Mouse (Mus musculus): Measurements from ENCODE around the gene Grin1. TPM values are rescaled to one million over a fixed set of nuclear protein-coding genes. Genes with fewer than 3 reads are reported as not detected.
A peak's percentile ranks its signal among the peaks of the same experiment; 100 is the strongest.

The Grin1 gene
- 100 to 1,000 TPM; 477 to 493 TPM for total RNA-seq (2021)
- long read RNA-seq, experiment 1, full-length matches to known transcripts: 324 of 520 reads
- long read RNA-seq, experiment 1, partial matches to known transcripts: 73 of 520 reads
- long read RNA-seq, experiment 1, other reads (novel, unspliced or antisense): 123 of 520 reads
- long read RNA-seq, experiment 2, full-length matches to known transcripts: 273 of 456 reads
- long read RNA-seq, experiment 2, partial matches to known transcripts: 63 of 456 reads
- long read RNA-seq, experiment 2, other reads (novel, unspliced or antisense): 120 of 456 reads

DNA sequence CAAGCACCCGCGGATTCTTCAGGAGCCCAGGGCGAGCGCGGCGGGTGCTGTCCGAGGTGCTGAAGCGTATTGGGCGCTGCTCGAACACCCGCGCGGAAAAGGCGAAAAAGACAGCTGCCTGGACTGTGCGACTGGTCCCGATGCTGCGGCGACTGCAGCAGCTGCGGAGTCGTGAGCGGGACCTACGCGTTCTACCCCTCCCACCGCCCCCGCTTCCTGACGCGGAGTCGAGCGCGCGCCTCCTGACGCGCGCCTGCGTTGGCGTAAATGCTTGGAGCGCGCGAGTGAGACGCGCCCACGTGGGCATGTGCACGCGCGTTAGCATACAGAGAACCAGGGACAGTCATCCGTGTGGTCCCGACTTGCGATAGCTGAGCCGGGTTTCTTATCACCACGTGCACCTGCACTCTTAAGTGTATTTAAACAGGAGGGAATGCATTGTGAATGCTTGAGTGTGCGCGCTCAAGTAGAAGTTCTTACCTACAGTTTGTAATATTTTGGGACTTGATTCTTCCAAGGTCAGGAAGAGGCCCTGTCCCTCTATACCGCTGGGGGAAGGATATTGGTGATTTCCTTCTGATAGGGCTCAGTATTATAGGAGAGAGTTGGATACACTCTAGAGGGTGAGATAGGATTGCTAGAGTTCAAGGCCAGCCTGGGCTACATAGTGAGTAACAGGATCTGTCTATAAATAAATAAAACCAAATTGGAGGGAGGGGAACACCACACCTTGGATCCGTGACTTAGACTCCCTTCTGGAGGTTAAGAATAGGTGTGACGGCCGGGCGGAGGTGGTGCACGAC lies at the start of gene Grin1:
TSS of gene Grin1 (minus strand) at position 217 of the 803 bp plus-strand sequence.
- intact Hi-C loops (cut with DNase I): no loop called here

DNA sequence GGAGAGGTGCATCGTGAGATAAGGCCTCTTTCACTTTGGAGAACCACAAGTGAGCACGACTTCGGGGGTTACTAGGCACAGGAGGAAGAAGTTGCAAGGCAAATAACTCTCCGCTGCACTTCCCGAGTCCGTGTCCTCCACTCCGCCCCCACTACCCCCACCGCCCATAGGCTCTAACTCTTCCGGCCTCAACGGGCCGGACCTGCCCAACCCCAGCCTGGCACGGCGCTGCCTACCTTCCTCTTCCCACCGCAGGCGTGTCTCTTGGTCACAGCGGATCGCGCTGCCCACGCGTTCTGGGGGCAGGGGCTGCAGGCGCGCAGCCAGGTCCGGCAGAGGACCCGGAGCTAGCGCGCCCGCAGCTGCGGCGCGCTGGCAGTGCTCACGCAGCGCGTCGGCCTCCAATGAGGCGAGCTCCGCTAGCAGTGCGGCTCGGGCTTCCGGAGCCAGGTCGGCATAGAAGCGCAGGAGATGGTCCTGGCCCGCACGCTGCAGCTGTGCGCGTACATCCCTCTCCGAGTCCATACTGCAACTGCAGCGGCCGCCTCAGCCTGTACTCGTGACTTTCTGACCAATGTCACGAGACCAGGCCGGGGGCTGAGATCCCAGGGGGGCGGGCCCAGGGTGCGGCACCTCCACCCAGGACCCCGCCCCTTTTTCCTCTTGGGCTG lies 46.2 kb upstream of the Grin1 start, which contains the start of gene Uap1l1:
TSS of gene Uap1l1 (minus strand) at position 592 of the 671 bp plus-strand sequence.
- peak; percentile 49 to 62 for DNase-seq (ENCODE audit: low spot score in 2 of 2)
- intact Hi-C loops (cut with DNase I): no loop called here

More for the DNA sequence above, at the start of gene Grin1:
- DNase-seq (ENCODE audit: low spot score in 2 of 2): peak; percentile 92 to 97

DNA sequence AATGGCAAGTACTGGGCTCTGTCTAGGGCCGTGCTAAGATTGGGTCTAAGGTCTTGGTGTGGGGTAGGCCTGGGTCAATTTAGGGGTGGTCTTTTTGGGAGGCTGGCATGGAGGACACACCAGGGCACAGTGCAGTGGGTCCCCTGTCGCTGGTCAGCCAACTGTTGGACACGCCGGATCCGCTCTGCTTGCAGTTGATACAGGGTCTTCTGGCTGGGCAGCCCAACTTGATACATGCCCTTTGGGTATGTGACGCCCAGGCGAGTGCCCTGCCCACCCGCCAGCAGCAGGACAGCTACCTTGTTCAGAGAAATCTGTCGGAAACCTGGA lies 45.7 kb upstream of the Grin1 start:
- intact Hi-C loops (cut with DNase I): no loop called here
- DNase-seq (ENCODE audit: low spot score in 2 of 2): no peak

DNA sequence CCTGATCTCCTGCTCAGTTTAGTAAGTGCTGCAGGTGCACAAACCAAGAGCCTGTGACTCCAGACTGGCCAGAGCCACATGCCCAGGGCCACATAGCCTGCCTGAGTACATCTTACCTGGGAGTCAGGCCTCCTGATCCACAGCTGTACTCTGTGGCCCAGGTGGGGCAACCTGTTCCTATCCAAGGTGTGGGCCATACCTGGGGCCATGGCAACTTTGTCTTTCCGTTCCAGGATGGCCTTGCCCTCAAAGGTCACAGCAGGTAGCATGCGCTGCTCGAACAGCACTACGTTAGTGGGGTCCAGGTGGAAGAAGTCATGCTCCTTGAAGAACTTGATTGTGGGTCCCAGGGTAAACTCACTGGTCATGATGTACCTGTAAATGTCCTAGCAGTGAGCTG lies 45.3 kb upstream of the Grin1 start:
- intact Hi-C loops (cut with DNase I): no loop called here
- no peak for DNase-seq (ENCODE audit: low spot score in 2 of 2)

DNA sequence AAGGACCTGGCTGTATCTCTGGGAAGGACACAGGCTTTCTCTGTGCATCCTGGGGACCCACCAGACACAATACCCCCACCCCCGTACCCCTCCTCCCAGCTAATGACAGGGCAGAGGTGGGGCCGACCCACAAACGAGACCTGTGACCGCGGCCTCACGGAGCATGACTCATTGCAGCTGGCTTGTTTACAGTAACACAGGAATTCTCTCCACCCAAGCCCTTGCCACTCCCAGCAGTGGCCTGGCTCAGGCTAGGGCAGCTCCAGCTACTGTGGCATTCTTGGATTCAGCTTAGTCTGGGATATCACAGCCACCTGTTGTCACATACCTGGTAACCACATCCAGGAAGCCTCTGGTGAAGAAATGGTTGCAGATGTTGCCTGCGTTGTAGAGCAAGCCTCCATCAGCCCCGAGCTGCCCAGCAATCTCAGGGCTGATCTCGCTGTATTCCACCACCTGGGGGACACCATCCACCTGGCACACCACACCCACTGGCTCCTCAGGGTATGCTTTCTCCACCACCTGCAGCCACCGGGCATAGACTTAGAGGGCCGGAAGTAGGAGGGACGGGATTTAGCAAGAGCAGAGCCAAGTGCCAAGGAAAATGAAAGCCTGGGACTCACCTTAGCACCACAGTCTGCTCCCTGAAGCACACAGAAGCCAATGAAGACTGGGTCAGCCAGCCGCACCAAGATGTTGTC lies 44.6 kb upstream of the Grin1 start:
- no peak for DNase-seq (ENCODE audit: low spot score in 2 of 2)
- intact Hi-C loops (cut with DNase I): no loop called here

DNA sequence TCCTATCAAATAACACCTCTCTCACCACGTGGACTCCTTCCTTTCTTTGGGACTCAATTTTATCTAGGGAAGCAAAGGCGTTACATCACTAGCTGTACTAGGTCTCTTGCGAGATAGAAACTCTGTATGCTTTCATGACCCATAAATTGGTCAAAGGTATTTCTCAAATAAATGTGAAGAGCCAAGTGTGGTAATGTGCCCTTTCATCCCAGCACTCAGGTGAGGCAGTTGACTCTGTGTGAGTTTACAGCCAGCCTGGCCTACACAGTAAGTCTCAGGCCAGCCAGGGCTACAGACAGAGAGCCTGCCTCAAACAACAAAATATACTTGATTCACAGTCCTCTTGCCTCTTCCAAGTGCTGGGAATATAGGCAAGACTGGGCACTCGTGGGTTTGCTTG lies 40.9 kb upstream of the Grin1 start:
- intact Hi-C loops (cut with DNase I): no loop called here
- no peak for DNase-seq (ENCODE audit: low spot score in 2 of 2)

DNA sequence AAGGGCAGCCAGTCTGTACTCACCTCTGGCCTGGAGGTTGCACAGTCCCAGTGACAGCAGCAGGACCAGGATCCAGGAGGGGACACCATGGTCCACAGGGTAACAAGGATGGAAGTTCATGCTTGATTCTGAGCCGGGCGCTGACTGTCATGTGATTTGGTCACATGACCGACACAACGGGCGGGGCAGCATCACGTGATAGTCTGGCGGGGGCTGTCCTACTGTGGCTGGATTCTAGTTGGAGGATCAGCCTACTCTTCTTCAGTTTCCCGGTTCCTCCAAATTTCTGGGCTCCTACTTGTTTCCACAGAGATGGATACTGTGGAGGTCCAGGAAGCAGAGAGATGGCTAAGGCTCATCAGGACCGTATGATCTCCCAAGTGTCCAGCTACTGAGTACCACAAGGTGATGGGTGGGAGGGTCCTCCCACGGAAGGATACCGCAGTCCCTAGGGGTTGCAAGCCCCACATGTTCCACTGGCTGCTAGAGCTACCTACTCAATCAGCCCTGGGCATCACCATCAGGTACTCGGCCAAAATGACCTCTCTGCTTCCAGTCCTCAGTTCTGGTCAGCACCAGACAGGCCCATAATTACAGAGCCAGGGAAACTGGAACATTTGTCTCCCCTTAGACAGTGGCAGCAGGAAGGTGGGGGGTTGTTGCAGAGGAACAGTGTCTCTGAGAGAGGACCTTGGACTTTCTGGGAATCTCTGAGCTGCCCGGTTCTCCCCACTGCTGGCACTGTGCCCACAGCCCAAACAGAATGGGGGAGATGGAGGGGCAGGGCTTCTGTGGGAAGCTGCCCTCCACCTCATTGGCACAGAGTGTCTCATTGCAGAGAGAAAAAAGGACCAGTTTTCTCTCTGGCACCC lies 37.5 kb upstream of the Grin1 start, which contains the start of gene Dpp7:
TSS of gene Dpp7 (minus strand) at position 152 of the 872 bp plus-strand sequence.
- intact Hi-C loops (cut with DNase I): no loop called here
- peak; percentile 81 to 87 for DNase-seq (ENCODE audit: low spot score in 2 of 2)

DNA sequence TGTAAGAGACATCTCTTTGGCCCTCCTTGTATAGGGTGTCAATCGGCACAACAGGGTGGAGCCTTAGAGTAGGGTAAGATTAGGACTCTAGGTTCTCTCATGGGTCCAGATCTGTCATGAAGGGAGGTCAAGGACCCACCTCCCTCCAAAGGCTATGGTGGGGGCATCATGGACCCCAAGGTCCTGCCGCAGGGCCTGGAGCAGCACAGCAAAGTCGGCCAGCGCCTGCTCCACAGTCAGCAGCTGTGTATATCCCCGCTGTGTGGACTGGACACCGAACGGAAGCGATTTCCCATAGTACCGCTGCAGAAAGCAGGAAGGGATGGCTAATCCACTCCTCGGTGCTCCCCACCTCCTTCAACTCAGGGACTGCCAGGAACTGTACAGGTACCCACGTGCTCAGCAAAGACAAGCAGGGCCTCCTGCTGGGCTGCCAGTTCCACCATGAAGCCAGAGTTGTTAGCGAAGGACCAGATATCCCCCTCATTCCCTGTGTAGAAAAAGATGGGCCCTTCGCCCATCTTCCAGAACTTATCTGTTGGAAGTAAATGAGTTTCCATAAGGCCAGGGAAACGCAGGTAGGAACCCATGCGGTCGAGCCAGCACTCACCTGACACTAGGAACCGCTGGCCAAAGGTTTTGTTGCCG lies 36.6 kb upstream of the Grin1 start:
- intact Hi-C loops (cut with DNase I): no loop called here
- no peak for DNase-seq (ENCODE audit: low spot score in 2 of 2)

DNA sequence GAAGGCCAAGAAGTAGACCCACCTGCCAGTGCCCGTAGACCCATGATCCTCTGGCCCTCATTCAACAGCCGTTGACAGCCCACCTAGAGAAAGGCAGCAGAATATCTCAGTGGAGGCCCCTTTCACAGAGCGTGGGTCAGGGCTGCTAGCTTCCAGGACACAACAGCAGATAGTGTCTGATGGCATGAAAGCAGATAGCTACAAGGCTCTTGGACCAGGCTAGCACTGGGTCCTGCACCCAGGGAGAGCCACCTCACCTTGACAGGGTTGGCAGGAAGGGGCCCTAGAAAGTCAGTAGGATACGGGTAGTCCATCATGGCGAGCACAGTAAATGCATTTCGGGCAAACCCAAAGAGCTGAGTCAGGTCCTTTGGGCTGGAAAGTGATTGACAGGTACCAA lies 35.2 kb upstream of the Grin1 start:
- intact Hi-C loops (cut with DNase I): no loop called here
- no peak for DNase-seq (ENCODE audit: low spot score in 2 of 2)

DNA sequence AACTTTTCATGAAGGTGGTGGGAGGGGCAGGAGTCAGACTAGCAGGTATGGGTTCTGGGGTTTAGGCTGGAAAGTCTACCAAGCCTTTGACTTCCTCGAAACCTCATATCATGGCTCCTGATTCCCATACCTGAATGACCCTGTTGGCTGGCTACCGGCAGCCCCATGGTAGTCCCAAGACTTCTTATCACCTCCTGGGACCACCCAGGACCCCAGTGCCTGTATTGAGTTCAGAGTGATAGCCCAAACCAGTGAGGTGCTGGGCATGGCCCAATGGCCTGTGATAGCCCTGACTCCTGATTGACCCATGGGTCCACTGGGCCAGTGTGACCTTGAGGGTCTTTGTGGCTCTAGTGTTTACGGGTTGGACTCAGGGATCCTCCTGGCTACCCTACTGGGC lies 31.7 kb upstream of the Grin1 start:
- DNase-seq (ENCODE audit: low spot score in 2 of 2): no peak
- intact Hi-C loops (cut with DNase I): no loop called here

DNA sequence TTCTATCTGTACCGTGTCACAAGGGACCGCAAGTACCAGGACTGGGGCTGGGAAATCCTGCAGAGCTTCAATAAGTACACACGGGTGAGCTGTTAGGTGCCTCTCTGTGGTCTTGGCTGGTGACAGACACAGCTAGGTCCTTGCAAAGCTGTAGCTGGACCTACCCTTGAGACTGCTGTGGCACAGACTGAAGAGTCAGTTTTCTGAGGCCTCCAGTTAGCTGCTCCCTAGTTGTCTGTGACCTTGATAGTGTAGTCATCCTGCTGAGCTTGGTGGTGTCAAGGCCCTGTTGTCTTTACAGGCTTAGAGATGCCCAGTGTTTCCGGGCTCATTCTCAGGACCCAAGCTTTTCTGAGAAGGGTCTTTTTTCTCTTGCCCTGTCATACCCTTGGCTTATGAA lies 30.5 kb upstream of the Grin1 start:
- intact Hi-C loops (cut with DNase I): no loop called here

DNA sequence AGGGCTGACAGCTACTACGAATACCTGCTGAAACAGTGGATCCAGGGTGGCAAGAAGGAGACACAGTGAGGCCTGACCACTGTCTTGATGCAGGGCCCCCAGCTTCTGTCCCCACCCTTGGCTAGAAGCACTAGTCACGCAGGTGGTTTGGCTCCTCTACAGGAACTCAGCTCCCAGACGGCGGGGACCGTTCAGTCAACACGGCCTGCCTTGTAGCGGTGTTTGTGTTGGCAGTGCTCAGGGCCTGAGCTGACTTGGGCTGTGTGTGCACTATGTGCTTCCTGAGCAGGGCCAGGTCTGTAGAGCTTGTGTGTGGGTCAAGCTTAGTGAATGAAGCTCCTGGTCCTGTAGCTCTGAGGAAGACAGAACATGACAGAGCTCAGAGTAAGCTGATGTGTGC lies 29.2 kb upstream of the Grin1 start:
- DNase-seq (ENCODE audit: low spot score in 2 of 2): no peak
- intact Hi-C loops (cut with DNase I): no loop called here

More for the DNA sequence above, 30.5 kb upstream of the Grin1 start:
- DNase-seq (ENCODE audit: low spot score in 2 of 2): no peak

DNA sequence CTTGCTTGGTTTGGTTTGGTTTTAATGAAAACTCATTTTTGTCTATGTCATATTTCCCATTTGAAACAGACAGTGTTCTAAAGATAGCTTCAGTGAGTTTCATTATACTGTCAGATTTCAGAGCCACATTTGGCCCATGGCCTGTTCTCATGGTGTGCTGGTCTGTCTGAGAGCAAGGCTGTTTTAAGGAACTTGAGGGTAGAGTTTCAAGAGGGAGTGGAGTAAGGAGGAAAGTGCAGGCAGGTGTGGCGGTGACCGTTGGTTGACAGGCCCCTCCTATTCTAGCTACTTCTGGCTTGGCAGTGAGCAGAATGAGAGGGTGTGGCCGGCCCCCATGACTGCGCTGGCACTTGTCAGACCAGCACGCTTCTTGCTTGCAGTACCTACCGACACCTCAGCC lies 19.3 kb upstream of the Grin1 start:
- intact Hi-C loops (cut with DNase I): no loop called here
- no peak for DNase-seq (ENCODE audit: low spot score in 2 of 2)

DNA sequence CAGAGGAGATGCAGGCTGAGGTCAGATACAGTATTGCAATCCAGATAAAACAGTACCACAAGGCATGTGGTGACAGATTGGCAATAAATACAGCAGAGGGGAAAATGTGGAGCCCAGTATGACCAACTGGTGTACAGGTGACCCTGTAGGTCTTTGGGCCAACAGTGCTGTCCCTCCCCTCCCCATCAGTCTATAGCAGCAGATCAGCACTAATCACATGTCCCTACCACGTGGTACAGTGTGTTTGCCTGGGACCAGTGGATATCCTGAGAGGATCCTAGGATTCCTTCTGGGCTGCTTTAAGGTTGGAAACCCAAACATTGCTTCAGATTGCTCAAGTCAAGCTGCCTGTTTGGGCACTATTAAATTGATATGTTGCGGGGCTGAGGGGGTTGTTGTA lies 14.6 kb upstream of the Grin1 start:
- intact Hi-C loops (cut with DNase I): no loop called here
- DNase-seq (ENCODE audit: low spot score in 2 of 2): no peak

DNA sequence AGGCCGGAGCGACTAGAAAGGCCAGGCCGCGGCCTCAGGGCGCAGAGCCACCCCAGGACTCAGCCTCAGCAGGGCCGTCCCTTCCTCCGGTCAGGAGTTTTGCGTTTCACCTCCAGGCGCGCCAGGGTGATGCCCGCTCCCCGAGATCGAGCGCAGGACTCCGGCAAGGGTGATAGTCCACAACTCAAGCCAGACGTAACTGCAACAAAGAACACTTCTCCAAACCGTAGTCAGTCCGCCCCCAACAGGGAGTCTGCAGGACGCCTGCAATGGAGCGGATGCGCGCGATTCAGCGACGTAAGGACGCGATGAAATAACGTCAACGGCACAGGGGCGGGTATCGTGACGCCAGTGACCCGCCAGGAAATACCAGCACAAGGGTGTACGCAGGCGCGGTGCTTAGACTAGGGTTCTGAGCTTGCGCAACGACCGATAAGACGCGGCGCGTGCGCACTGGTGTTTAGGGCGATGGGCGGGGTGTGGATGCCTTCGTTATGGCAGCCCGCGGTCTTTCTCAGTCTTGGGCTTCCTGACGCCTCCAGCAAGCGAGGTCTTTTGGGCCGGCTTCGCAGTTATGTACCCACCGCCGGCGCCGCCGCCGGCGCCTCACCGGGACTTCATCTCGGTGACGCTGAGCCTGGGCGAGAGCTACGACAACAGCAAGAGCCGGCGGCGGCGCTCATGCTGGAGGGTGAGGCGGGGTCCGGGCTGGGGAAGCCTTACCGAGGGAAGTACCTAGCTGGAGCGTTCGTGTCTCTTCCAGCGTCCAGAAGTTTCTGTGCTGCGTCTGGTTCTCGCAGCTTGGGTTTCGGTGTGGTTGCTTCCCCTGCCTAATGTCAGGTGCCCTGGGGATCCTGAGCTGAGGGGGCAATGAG lies 13.5 kb upstream of the Grin1 start, which contains the start of gene Man1b1:
TSS of gene Man1b1 (plus strand) at position 53 of the 875 bp plus-strand sequence.
- intact Hi-C loops (cut with DNase I): no loop called here
- DNase-seq (ENCODE audit: low spot score in 2 of 2): peak; percentile 99 to 100

DNA sequence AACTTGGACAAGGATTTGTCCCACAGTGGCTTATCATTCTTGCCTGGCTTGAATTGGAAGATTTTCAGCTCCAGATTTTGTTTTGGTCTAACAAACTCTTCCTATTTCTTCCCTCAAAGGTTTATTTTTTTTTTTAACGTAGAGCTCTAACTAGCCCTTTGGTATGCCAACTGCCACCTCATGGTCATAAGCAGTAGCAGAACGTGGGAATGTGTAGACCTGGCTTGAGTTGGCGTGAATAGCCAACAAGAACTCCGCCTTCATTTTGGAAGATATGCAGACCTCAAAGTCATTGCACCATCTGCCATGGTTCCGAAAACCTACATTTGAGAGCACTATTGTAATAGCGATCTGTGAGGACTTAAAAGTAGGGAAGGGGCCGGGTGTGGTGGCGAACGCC lies 12.5 kb upstream of the Grin1 start:
- DNase-seq (ENCODE audit: low spot score in 2 of 2): no peak
- intact Hi-C loops (cut with DNase I): no loop called here

DNA sequence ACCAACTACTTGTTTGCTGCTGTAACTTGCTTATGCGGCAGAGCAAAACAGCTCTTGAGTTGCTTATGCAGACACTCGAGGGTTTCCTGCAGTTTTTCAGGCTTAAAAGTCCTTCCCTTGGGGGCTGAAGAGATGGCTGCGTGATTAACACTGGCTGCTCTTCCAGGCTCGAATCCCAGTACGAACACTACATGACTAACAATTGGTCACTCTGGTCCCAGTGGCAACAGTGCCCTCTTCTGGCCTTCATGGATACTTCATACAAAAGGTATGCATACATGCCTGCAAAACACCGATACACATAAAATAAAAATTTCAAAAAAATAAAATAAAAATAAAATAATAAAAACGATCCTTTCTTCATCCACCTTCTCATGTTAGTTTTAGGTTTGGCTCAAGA lies 9.5 kb upstream of the Grin1 start:
- peak in 1 of 2 experiments; percentile 55 for DNase-seq (ENCODE audit: low spot score in 2 of 2)
- intact Hi-C loops (cut with DNase I): loop anchor here (5.0 kb wide), 1 partner anchor 51 kb away; no protein-coding TSS in a partner anchor

Measured in left cerebral cortex, postnatal 14 days (tissue).